Mouse (Mus musculus): ENCODE data around the gene Hist1h2be.
"Not testable (repeated sequence)": the region's sequence is repeated elsewhere in the genome, so short reads cannot be mapped to it uniquely, and the experiment has no call there.

Gene Hist1h2be

GRCm38 (mm10) chr13:23551931-23552914, 68.7 kb downstream of the Hist1h2be start:
- DNase-seq (ENCODE audit: extremely low read depth, insufficient read length, low spot score): no peak

- peak; percentile 91 for DNase-seq (ENCODE audit: extremely low read depth, insufficient read length, low spot score)
Observed at GRCm38 (mm10) chr13:23551146-23551834, 69.6 kb downstream of the Hist1h2be start, which contains the start of gene Hist1h4f. Gene Hist1h4f, minus strand, starts transcription at chr13:23551648.

- DNase-seq (ENCODE audit: extremely low read depth, insufficient read length, low spot score): peak; percentile 53
Observed at GRCm38 (mm10) chr13:23550761-23551145, 70.2 kb downstream of the Hist1h2be start.

GRCm38 (mm10) chr13:23546694-23547093, 74.2 kb downstream of the Hist1h2be start:
- no peak for DNase-seq (ENCODE audit: extremely low read depth, insufficient read length, low spot score)

GRCm38 (mm10) chr13:23544787-23545120, 76.2 kb downstream of the Hist1h2be start:
- not testable (repeated sequence) for DNase-seq (ENCODE audit: extremely low read depth, insufficient read length, low spot score)

- peak; percentile 92 for DNase-seq (ENCODE audit: extremely low read depth, insufficient read length, low spot score)
Observed at GRCm38 (mm10) chr13:23543965-23544786, 76.7 kb downstream of the Hist1h2be start, which contains the start of gene Hist1h3f. Gene Hist1h3f, plus strand, starts transcription at chr13:23544052.

GRCm38 (mm10) chr13:23542999-23543607, 77.8 kb downstream of the Hist1h2be start, which contains the start of gene Hist1h2bh:
Gene Hist1h2bh, minus strand, starts transcription at chr13:23543392.
- peak; percentile 88 for DNase-seq (ENCODE audit: extremely low read depth, insufficient read length, low spot score)

GRCm38 (mm10) chr13:23542225-23542980, 78.5 kb downstream of the Hist1h2be start:
- DNase-seq (ENCODE audit: extremely low read depth, insufficient read length, low spot score): peak; percentile 69

- DNase-seq (ENCODE audit: extremely low read depth, insufficient read length, low spot score): no peak
Observed at GRCm38 (mm10) chr13:23541497-23541896, 79.4 kb downstream of the Hist1h2be start.

- DNase-seq (ENCODE audit: extremely low read depth, insufficient read length, low spot score): not testable (repeated sequence)
Observed at GRCm38 (mm10) chr13:23539821-23540220, 81.1 kb downstream of the Hist1h2be start.

GRCm38 (mm10) chr13:23538249-23538648, 82.7 kb downstream of the Hist1h2be start:
- DNase-seq (ENCODE audit: extremely low read depth, insufficient read length, low spot score): no peak

- no peak for DNase-seq (ENCODE audit: extremely low read depth, insufficient read length, low spot score)
Observed at GRCm38 (mm10) chr13:23537006-23537710, 83.8 kb downstream of the Hist1h2be start.

GRCm38 (mm10) chr13:23536076-23536822, 84.7 kb downstream of the Hist1h2be start:
- no peak for DNase-seq (ENCODE audit: extremely low read depth, insufficient read length, low spot score)

GRCm38 (mm10) chr13:23535137-23536075, 85.5 kb downstream of the Hist1h2be start, which contains the start of gene Hist1h3g:
Gene Hist1h3g, plus strand, starts transcription at chr13:23535422.
- DNase-seq (ENCODE audit: extremely low read depth, insufficient read length, low spot score): peak; percentile 95

- DNase-seq (ENCODE audit: extremely low read depth, insufficient read length, low spot score): no peak
Observed at GRCm38 (mm10) chr13:23534368-23535131, 86.4 kb downstream of the Hist1h2be start.
